Mouse (Mus musculus) cerebellum, adult 11 months (tissue): ENCODE data around the gene Mthfs.

ENCODE experiments used
- DNase-seq: peaks from one replicate; pipeline ENCODE4 v3.0.0; 2022

Gene Mthfs

GRCm38 (mm10) chr9:89256556-89257335, 46.3 kb downstream of the Mthfs start:
- no peak for DNase-seq

- DNase-seq: no peak
These were observed 53.5 kb downstream of the Mthfs start for GRCm38 (mm10) chr9:89263968-89264367.

- DNase-seq: no peak
These were observed 54.1 kb downstream of the Mthfs start for GRCm38 (mm10) chr9:89264571-89264970.

GRCm38 (mm10) chr9:89267093-89267492, 56.6 kb downstream of the Mthfs start:
- no peak for DNase-seq

- no peak for DNase-seq
These were observed 57.1 kb downstream of the Mthfs start for GRCm38 (mm10) chr9:89267572-89267971.

- peak; percentile 31 for DNase-seq
These were observed 59.9 kb downstream of the Mthfs start for GRCm38 (mm10) chr9:89270376-89270775.

- no peak for DNase-seq
These were observed 63.3 kb downstream of the Mthfs start for GRCm38 (mm10) chr9:89273766-89274165.

- no peak for DNase-seq
These were observed 67.7 kb downstream of the Mthfs start for GRCm38 (mm10) chr9:89278207-89278606.

- DNase-seq: no peak
These were observed 72.0 kb downstream of the Mthfs start for GRCm38 (mm10) chr9:89282374-89283068.

GRCm38 (mm10) chr9:89288037-89288436, 77.6 kb downstream of the Mthfs start:
- no peak for DNase-seq

GRCm38 (mm10) chr9:89293364-89293763, 82.9 kb downstream of the Mthfs start:
- no peak for DNase-seq

- DNase-seq: no peak
These were observed 83.6 kb downstream of the Mthfs start for GRCm38 (mm10) chr9:89294121-89294520.

GRCm38 (mm10) chr9:89305637-89306036, 95.2 kb downstream of the Mthfs start:
- no peak for DNase-seq

GRCm38 (mm10) chr9:89308357-89309194, 98.1 kb downstream of the Mthfs start:
- no peak for DNase-seq

GRCm38 (mm10) chr9:89309195-89309535, 98.7 kb downstream of the Mthfs start:
- no peak for DNase-seq

- no peak for DNase-seq
These were observed 101.2 kb downstream of the Mthfs start for GRCm38 (mm10) chr9:89311649-89312048.

GRCm38 (mm10) chr9:89373731-89374130, 163.3 kb downstream of the Mthfs start:
- no peak for DNase-seq

GRCm38 (mm10) chr9:89374650-89375049, 164.2 kb downstream of the Mthfs start:
- no peak for DNase-seq

- no peak for DNase-seq
These were observed 192.6 kb downstream of the Mthfs start for GRCm38 (mm10) chr9:89403031-89403430.
